Mouse (Mus musculus) spleen, embryonic (tissue): ENCODE data around the gene Olfr1058.
"Not testable (repeated sequence)": the region's sequence is repeated elsewhere in the genome, so short reads cannot be mapped to it uniquely, and the experiment has no call there.

Source experiments
- CTCF ChIA-PET: fragments of 350-600 bp; sonication (Branson Sonifier 250); formaldehyde crosslinking; loops from one replicate; lab custom pipeline; 2022; lab: Charles Lee

Gene Olfr1058

DNA sequence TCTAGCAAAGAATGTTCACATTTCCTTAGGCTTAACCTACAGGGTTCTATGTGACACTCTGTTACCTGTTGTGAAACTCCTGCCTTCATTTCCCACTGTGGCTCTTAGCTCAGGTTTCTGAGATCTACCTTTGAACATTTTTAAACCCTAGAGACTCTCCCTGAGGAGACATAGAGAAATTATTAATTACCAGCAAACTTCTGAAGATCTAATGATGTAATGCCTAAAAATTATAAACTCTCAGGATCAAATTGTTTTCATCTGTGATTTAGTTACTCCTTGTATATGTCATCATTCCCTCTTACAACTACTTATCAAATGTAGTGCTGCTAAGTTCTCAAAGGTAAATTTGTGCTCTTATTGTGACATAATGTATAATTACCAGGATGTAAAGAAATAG, at the start of gene Olfr1058:
Olfr1058 (minus strand) TSS at position 101 of the 400 bp plus-strand sequence.
- CTCF ChIA-PET, result not testable (repeated sequence)

DNA sequence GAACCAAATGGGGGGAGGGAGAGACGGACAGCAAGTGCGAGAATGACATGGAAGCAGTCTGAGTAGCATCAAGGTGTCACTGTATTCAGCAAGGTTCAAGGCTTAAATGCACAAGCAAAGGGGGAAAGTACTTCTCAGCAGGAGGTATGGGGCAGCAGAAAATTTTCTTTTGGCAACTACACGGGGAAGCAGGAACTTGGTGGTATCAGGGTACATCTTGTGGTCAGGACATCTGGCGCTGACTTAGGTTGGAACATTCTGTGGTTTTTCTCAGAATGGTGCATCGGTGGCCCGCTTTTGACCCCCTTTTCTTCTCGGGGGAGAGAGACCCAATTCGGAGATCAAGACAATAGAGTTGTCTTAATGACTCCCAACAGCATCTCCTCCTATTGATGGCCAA, 40.1 kb upstream of the Olfr1058 start:
- CTCF ChIA-PET, result not testable (repeated sequence)

DNA sequence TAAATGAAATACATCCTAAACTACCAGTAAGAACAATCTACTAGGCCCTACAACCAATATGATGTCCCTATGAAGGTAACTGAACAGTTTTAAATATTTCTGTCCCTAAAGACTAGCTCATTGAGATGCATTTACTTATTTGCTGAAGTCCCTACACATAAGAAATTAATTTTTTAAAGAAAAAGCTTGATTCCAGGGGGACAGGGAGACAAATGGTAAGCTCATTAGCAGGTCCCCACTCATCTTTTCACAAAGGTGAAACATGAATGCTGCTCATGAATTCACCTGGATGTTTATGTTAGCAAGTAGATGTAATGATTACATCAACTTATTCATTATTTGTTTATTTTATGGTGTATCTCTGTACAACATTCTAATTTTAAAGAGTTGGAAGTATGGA, 38.3 kb upstream of the Olfr1058 start, which contains the start of gene Olfr1062:
Olfr1062 (minus strand) TSS at position 101 of the 400 bp plus-strand sequence.
- CTCF ChIA-PET, result not testable (repeated sequence)

DNA sequence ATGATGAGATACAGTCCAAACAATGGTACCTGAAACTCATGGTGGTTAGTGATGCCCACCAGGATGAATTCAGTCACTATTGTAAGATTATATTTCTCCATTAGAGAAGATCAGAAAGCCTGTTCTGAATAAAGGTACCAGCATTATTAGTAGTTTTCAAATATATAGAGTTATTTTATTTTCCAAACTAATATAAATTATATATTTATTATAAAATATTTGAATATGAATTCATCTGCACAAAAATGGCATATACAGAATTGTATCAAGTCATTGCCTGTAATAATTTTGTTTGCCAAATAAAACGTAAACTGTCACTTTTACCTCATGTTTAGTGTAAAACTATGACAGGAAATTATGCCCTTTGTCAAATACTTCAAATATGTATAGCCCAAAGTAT, 25.6 kb upstream of the Olfr1058 start, which contains the start of gene Olfr1061:
Olfr1061 (minus strand) TSS at position 101 of the 400 bp plus-strand sequence.
- CTCF ChIA-PET, result no interaction called here

DNA sequence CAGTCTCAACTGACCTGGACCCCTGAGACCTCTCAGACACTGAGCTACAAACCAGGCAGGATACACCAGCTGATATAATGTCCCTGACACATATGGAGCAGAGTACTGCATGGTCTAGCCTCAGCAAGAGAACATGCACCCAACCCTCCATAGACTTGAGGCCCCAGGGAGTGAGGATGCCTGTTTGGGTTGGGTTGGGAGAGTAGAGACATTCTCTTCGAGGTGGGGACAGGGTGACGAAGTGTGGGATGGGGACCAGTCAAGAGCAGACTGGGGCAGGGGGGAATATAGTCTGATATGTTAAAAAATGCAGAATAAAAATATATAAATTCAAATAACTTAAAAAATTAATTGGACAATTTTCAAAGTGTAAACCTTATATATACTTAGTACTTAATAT, 6.8 kb upstream of the Olfr1058 start:
- CTCF ChIA-PET, result no interaction called here

DNA sequence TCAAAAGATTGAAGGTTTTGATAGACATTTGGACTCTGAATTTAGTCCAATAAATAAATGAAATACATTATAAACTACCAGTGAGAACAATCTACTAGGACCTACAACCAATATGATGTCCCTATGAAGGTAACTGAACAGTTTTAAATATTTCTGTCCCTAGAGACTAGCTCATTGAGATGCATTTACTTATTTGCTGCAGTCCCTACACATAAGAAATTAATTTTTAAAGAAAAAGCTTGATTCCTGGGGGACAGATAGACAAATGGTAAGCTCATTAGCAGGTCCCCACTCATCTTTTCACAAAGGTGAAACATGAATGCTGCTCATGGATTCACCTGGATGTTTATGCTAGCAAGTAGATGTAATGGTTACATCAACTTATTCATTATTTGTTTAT, 10.1 kb downstream of the Olfr1058 start, which contains the start of gene Olfr1057:
Olfr1057 (minus strand) TSS at position 101 of the 400 bp plus-strand sequence.
- CTCF ChIA-PET, result no interaction called here

DNA sequence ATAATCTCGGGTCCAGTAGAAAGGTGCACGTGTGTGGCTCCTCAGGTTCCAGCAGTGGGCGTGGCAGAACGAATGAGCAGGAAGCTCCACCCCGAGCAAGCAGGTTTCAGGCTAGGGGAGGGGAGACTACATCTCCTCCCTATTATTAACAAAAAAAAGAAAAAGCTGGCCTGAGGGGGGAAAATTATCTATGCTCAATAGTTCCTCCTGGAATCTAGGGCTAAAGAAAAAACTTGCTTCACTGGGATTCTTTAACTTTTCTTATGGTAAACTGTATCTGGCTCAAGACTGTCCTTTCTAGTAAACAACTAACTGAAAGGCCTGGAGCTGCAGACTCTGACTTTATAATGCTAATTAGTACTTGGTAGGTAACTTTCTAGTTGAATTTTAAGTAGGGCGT, 22.0 kb downstream of the Olfr1058 start:
- CTCF ChIA-PET, result not testable (repeated sequence)

DNA sequence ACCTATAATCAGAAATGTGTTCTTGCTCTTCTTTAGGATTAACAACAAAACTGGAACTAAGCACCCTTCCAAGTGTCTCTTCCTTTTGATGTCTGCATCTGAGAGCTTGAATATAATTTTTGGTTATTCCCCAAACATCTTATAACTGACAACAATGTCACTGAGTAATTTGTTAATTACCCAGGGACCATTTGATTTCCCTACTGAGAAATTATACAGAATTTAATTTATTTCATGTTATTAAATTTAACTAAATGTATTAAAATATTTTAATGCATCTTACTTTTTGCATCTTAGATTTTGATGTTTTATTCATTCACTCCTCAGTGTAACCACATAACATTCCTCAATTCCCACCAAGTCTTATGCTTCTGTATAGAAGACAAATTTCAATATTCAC, 26.0 kb downstream of the Olfr1058 start, which contains the start of gene Olfr1056:
Olfr1056 (minus strand) TSS at position 101 of the 400 bp plus-strand sequence.
- CTCF ChIA-PET, result no interaction called here

DNA sequence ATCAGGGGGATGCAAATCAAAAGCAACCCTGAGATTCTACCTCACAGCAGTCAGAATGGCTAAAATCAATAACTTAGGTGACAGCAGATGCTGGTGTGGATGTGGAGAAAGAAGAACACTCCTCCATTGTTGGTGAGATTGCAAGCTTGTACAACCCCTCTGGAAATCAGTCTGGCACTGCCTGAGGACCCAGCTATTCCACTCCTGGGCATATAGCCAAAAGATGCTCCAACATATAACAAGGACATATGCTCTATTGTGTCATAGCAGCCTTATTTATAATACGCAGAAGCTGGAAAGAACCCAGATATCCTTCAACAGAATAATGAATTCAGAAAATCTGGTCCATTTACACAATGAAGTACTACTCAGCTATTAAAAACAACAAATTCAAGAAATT, 36.6 kb downstream of the Olfr1058 start:
- CTCF ChIA-PET, result interaction anchor here (0.7 kb wide), 1 partner anchor 274 kb away, joined by 3 read pairs; no protein-coding TSS in a partner anchor

DNA sequence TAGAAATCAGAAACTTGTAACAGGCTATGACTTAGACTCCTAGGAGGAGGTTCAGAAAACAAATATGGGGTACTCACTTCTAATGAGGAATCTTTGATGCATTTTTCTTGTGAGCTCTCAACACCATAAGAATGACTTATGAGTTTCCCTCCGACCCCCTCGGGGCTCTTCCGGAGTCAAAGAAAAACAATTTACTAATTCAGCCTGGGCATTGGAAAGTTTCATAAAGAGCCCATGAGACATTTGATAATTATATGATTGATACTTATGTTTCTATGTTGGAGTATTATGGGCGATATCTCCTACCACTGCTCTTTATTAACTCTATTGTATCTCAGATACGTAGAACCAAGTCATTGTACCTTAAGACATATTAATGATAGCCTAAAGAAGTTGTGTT, 38.2 kb downstream of the Olfr1058 start, which contains the start of gene Olfr1055:
Olfr1055 (minus strand) TSS at position 101 of the 400 bp plus-strand sequence.
- CTCF ChIA-PET, result interaction anchor here (0.7 kb wide), 1 partner anchor 1391 kb away, joined by 5 read pairs; no protein-coding TSS in a partner anchor

DNA sequence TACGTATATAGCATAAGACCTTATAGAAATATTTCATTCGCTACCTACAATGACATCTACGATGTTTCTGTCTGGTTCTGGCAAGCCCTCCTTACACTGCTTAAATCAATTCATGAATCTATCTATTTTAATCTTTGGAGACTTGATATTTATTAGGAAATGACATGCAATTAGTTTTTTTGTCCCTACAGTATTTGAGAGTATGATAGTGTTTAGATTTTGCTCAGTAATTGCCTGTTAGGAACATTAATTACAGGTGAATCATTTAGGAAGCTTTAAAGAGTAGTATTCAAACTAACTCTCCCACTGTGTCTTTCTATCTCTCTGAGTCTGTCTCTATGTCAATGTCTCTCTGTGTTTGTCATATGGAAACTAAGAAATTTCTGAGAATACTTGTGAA, 53.0 kb downstream of the Olfr1058 start, which contains the start of gene Olfr1054:
Olfr1054 (minus strand) TSS at position 101 of the 400 bp plus-strand sequence.
- CTCF ChIA-PET, result no interaction called here
